Mouse (Mus musculus) forebrain, embryonic 16.5 days (tissue): Measurements from ENCODE around the gene Spn. TPM values are rescaled to one million over a fixed set of nuclear protein-coding genes. Genes with fewer than 3 reads are reported as not detected.

ENCODE experiments used
- ATAC-seq: fragments of 200-750 bp; cut with Nextera tagmentation; 2 replicates; pipeline ENCODE4 v1.8.0; 2017; ENCODE audit warnings: mild to moderate bottlenecking, moderate library complexity
- H3K27ac ChIP-seq: fragments of 300-500 bp; sonication (generic); 2 replicates; pipeline ENCODE4 v1.5.1; 2014; ENCODE audit warnings: low read length, control low read depth
- H3K27me3 ChIP-seq: fragments of 300-500 bp; sonication (generic); replicated peaks from 2 replicates; pipeline ENCODE4 v1.6.1; 2014; ENCODE audit warnings: low read length; ENCODE audit not compliant: control insufficient read depth, insufficient read depth
- H3K36me3 ChIP-seq: fragments of 300-500 bp; sonication (generic); 2 replicates; pipeline ENCODE4 v1.6.1; 2014; ENCODE audit not compliant: control insufficient read depth, insufficient read depth
- H3K4me1 ChIP-seq: fragments of 300-500 bp; sonication (generic); replicated peaks from 2 replicates; pipeline ENCODE4 v1.6.1; 2014; ENCODE audit warnings: low read length; ENCODE audit not compliant: control insufficient read depth, insufficient read depth
- H3K4me2 ChIP-seq: fragments of 300-500 bp; sonication (generic); 2 replicates; pipeline ENCODE4 v1.6.1; 2014; ENCODE audit warnings: mild to moderate bottlenecking, low read length, control low read depth
- H3K4me3 ChIP-seq: fragments of 300-500 bp; sonication (generic); replicated peaks from 2 replicates; pipeline ENCODE4 v1.5.1; 2014; ENCODE audit warnings: mild to moderate bottlenecking, low read length, control low read depth
- H3K9ac ChIP-seq: fragments of 300-500 bp; sonication (generic); replicated peaks from 2 replicates; pipeline ENCODE4 v1.6.1; 2014; ENCODE audit warnings: low read depth, low read length, control low read depth
- H3K9me3 ChIP-seq: fragments of 300-500 bp; sonication (generic); 2 replicates; pipeline ENCODE4 v1.6.1; 2016; ENCODE audit warnings: low read length; ENCODE audit not compliant: control insufficient read depth
- WGBS: fragments of 180-500 bp; shearing (Covaris S2); extraction: QIAGEN DNeasy Blood & Tissue Kit; methylation state at CpG from one replicate; pipeline ENCODE4 v1.1.7; 2014; 5-methylcytosine and 5-hydroxymethylcytosine counted together
- polyA plus RNA-seq: library from polyadenylated mRNA; unstranded; fragments of >200 nt; fragmentation: Nextera tagmentation; extraction: Ambion mirVana; gene quantifications from 2 replicates; pipeline ENCODE4 v1.2.1, GENCODE M21; 2015

Spn gene
- polyA plus RNA-seq, 1 experiment from 2014 or later: 0.09 TPM

DNA sequence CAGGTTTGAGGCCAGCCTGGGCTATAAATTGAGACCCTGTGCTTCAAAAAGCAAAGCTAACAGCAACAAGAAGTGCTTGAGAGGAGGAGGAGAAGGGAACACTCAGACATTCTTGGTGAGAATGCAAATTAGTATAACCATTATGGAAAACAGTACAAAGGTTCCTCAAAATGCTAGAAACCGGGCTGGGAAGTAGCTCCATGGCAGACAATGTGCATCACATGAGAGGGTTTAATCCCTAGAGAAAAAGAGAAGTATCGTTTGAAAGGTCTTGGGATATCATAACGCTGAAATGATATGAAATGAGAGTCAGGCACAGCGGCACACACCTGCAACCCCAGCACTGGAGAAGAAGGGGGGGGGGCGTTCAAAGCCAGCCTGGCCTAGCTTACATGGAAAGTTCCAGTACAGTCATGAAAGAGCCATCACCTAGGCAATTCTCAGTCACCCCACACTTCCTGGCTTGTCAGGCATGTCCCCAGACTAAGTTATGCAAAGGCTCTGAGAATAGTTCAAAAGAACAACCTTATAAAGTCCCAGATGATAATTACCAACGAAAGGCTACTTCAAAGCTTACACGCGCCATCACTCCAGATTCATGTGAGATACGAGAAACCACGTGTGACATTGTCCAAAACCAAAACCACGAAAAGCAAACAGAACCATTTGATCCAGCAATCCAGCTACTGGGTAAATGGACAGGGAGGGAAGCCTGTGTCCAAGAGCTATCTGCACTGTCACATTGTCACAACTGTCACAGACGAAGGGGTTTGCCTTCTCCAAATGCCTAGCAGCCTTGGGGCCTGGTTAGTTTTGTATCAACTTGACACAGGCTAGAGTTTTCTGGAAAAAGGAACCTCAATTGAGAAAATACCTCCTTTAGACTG is 28.2 kb upstream of the Spn start:
- H3K4me1 ChIP-seq: no peaks in the 10 kb centered on the region
- H3K4me2 ChIP-seq: no peak overlapping the region
- 86% methylated on average over 12 of the region's 12 CpGs for WGBS
- no peaks in the 10 kb centered on the region for H3K36me3 ChIP-seq
- H3K27ac ChIP-seq: no peak overlapping the region
- no peak for ATAC-seq
- H3K9ac ChIP-seq: no peak overlapping the region
- no peaks in the 10 kb centered on the region for H3K27me3 ChIP-seq
- H3K4me3 ChIP-seq: no peak overlapping the region
- H3K9me3 ChIP-seq: no peaks in the 10 kb centered on the region

DNA sequence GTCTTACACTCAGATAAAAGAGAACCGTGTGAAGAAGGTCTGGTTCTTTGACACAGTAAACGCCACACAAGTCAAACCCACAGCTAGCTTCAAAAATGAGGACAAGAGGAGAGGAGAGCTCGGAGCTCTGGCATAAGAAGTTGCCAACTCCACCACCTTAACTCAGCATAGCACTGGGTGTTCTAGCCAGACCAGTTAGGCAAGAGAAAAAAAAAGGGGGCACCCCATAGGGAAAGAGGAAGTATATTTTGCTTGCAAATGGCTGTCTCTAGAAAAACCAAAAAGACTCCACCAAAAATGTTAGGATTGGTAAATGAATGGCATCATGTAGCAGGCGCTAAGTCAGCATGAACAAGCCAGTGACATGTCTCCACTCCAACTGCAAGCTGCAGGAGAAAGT is 26.4 kb upstream of the Spn start:
- whole genome bisulfite sequencing: 84% methylated on average over 4 of the region's 4 CpGs
- Histone ChIP-seq H3K27me3 (no peaks in the 10 kb centered on the region), H3K9ac (no peak overlapping the region), H3K4me2 (no peak overlapping the region), H3K4me1 (no peaks in the 10 kb centered on the region), H3K27ac (no peak overlapping the region), H3K36me3 (no peaks in the 10 kb centered on the region), H3K4me3 (no peak overlapping the region), H3K9me3 (no peaks in the 10 kb centered on the region)
- no peak for ATAC-seq

DNA sequence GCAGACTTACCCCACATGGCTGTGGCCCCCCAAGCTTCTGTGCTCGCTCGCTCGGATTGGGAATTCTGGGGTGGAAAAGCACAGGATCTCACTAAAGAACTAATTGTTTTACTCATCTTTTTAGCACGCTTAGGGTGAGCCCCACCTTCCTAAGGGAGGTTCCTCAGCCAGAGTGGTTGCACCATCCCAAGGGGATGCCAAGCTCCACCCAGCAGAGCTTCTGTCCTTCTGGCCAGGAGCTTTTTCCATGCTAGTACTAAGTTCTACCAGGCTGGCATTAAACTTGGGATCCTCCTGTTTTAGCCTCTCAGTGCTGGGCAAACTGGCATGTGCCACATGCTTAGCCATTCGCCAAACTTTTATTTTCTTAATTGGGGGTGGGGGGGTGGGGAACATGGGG is 24.9 kb upstream of the Spn start:
- no peaks in the 10 kb centered on the region for H3K36me3 ChIP-seq
- H3K27me3 ChIP-seq: no peaks in the 10 kb centered on the region
- no peak for ATAC-seq
- no peak overlapping the region for H3K4me3 ChIP-seq
- no peaks in the 10 kb centered on the region for H3K4me1 ChIP-seq
- H3K9ac ChIP-seq: no peak overlapping the region
- 84% methylated on average over 5 of the region's 5 CpGs for WGBS
- H3K27ac ChIP-seq: no peak overlapping the region
- H3K4me2 ChIP-seq: no peak overlapping the region
- H3K9me3 ChIP-seq: no peaks in the 10 kb centered on the region

DNA sequence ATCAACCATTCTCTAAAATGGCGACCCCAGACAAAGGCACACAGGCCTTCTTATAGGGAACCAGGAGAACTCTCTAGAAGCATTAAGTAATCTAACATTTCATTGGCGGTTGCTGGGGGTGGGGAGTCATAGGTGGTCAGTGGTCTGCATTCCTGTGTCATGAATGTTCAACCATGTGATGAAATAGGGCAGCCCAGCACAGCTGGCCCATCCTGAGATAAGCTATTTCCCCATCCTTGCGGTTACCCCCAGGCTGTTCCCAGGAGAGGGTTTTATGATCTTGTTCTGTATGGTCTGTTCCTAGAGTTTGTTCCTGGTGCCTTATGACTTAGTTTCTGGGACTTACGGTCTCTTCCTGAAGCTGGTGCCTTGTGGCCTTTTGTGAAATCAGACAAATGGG is 19.9 kb upstream of the Spn start:
- Histone ChIP-seq H3K4me2 (no peak overlapping the region), H3K27ac (no peak overlapping the region), H3K27me3 (no peaks in the 10 kb centered on the region), H3K9me3 (no peaks in the 10 kb centered on the region), H3K4me3 (no peak overlapping the region), H3K9ac (no peak overlapping the region), H3K4me1 (no peaks in the 10 kb centered on the region), H3K36me3 (no peaks in the 10 kb centered on the region)
- WGBS: 86% methylated on average over 4 of the region's 4 CpGs
- no peak for ATAC-seq

DNA sequence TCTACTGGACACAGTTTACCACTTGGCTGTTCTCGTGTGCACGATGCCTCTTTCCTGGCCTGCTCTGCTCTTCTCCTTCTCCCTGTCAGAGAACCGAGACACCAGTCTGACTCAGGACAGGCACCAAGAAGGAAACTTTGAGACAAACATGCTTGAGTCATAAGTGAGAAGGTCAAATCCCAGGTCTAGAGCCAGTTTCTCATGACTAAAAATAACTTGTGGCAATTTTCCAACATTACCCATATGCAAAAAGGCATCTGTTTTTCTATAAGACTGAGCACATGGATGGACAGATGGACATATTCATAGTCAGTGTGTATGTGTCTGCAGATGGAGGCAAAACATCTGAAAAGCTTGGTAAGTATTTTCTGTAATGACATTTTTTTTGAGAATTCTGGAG is 15.9 kb upstream of the Spn start:
- no peak for ATAC-seq
- no peaks in the 10 kb centered on the region for H3K9me3 ChIP-seq
- no peaks in the 10 kb centered on the region for H3K4me1 ChIP-seq
- no peak overlapping the region for H3K9ac ChIP-seq
- no peak overlapping the region for H3K4me3 ChIP-seq
- WGBS: 80% methylated on average over 3 of the region's 3 CpGs
- H3K4me2 ChIP-seq: no peak overlapping the region
- no peaks in the 10 kb centered on the region for H3K36me3 ChIP-seq
- H3K27me3 ChIP-seq: no peaks in the 10 kb centered on the region
- no peak overlapping the region for H3K27ac ChIP-seq

DNA sequence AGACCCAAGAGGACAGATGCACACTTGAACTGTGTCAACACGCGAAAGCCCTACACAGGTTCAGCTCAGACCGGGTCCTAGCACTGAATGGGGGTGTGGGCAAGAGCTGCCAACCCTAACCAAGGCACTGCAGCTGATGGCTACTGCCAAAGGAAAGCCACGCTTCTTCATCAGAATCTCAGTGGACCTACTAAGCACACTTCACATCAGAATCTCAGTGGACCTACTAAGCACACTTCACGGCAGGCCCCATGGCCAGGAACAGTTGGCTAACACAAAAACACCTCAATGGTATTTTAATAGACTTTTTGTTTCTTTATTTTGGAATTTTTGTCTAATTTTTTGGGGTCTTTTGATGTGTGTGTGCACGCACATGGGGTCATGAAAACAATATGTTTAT is 14.8 kb upstream of the Spn start:
- Histone ChIP-seq H3K27me3 (no peaks in the 10 kb centered on the region), H3K4me2 (no peak overlapping the region), H3K4me3 (no peak overlapping the region), H3K4me1 (no peaks in the 10 kb centered on the region), H3K36me3 (no peaks in the 10 kb centered on the region), H3K27ac (no peak overlapping the region), H3K9me3 (no peaks in the 10 kb centered on the region), H3K9ac (no peak overlapping the region)
- 95% methylated on average over 6 of the region's 6 CpGs for WGBS
- no peak for ATAC-seq

DNA sequence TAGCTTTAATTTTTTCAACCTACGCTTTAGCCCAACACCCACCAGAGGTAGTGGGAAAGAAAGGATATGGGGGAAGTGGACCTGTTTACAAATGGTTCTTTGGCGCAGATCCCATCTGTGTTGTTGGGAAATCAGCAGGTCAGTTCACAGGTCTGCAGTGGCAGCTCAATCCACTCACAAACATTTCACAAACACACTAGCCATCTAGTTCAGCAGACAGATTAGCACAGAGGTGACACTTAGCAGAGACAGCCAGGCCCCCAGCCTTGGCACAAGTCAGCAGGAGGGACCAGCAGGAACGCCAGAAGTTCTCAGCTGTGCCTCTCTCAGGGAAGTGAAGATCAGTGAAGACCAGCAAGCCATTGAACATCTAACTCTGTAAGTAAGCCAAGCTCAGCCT is 10.3 kb upstream of the Spn start:
- no peak overlapping the region for H3K4me2 ChIP-seq
- H3K27me3 ChIP-seq: no peaks in the 10 kb centered on the region
- 76% methylated on average over 3 of the region's 3 CpGs for WGBS
- H3K9ac ChIP-seq: no peak overlapping the region
- H3K4me1 ChIP-seq: no peaks in the 10 kb centered on the region
- no peaks in the 10 kb centered on the region for H3K9me3 ChIP-seq
- no peak for ATAC-seq
- H3K27ac ChIP-seq: no peak overlapping the region
- no peaks in the 10 kb centered on the region for H3K36me3 ChIP-seq
- no peak overlapping the region for H3K4me3 ChIP-seq

DNA sequence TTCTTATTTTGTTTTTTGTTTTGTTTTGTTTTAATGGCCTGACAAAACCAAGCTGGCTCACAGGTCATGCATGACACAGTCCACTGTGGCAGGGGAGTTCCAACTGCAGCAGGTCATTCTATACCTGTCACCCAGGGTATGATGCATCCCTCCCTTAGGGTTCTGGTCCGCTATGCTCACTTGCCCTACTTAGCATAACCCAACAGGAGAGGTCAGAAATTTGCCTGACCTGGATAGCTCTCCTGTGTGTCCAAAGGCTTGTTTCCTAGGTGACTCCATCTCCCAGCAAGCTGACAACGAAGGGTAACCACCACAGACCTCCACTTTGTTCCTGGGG is 8.6 kb upstream of the Spn start:
- Histone ChIP-seq H3K4me1 (no peaks in the 10 kb centered on the region), H3K27me3 (no peaks in the 10 kb centered on the region), H3K36me3 (no peaks in the 10 kb centered on the region), H3K9me3 (no peaks in the 10 kb centered on the region), H3K4me2 (no peak overlapping the region), H3K4me3 (no peak overlapping the region), H3K27ac (no peak overlapping the region), H3K9ac (no peak overlapping the region)
- no peak for ATAC-seq
- 60% methylated on average over 2 of the region's 2 CpGs for WGBS

DNA sequence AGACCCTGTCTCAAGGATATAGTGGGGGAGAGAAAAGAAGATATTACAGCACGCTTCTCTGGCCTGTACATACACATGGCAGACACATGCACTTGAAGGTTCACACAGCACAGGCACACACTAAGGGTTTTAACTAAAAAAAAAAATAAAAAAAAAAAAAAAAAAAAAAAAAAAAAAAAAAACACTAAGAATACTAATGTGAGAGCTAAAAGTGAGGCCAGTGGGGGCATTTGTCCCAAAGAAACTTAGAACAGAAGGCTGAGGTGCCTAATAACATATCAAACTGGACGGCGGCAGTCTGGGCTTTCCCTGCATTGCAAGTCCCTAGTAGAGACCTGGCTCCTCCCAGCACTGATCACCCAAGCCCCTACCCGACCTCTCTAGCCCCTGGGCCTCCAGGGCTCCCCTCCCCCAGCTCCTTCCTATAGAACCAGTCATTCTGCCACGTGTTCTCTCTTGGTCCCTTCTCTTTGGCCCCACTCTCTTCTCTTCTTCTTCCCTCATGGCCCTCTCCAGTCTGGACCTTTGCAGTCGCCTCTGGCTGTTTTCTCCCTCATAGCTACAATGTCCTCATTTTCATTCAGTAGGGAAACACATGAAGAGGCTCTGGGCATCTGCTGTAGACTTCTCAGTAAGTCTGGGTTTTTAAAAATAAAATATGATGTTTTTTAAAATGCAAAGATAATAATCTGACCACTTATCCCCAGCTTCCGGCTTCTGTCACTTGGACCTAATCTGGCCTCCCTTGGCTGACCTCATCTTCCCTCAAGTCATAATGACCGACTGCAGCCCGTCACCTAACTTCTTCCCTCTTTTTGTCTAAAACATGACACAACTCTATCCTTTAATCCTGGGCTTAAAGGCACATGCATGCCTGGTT is 8.0 kb upstream of the Spn start:
- 58% methylated on average over 9 of the region's 9 CpGs for WGBS
- ATAC-seq: no peak
- Histone ChIP-seq H3K9me3 (no peaks in the 10 kb centered on the region), H3K4me1 (no peaks in the 10 kb centered on the region), H3K27me3 (no peaks in the 10 kb centered on the region), H3K4me3 (no peak overlapping the region), H3K27ac (no peak overlapping the region), H3K36me3 (no peaks in the 10 kb centered on the region), H3K9ac (no peak overlapping the region), H3K4me2 (no peak overlapping the region)
